Mouse (Mus musculus) liver, embryonic 14.5 days (tissue): ENCODE results near the gene Ckap4. TPM values are rescaled to one million over a fixed set of nuclear protein-coding genes. Genes with fewer than 3 reads are reported as not detected.
"Not testable (repeated sequence)": the region's sequence is repeated elsewhere in the genome, so short reads cannot be mapped to it uniquely, and the experiment has no call there.

Experiments used
- ATAC-seq: fragments of 200-750 bp; cut with Nextera tagmentation; 2 replicates; pipeline ENCODE4 v1.8.0; 2017; ENCODE audit warnings: moderate number of reproducible peaks, mild to moderate bottlenecking, moderate library complexity; ENCODE audit not compliant: insufficient read depth
- DNase-seq, 3 experiments: peaks; one replicate each; pipeline ENCODE4 v3.0.0-alpha.2; 2012 to 2013; ENCODE audit warnings: low read depth in 3 of 3, low spot score in 3 of 3
- H3K27ac ChIP-seq: fragments of 300-500 bp; sonication (generic); 2 replicates; pipeline ENCODE4 v1.5.1; 2014; ENCODE audit warnings: moderate library complexity, mild to moderate bottlenecking, control low read depth, inconsistent platforms
- H3K27me3 ChIP-seq: fragments of 300-500 bp; sonication (generic); 2 replicates; pipeline ENCODE4 v1.6.1; 2014; ENCODE audit warnings: mild to moderate bottlenecking, low read length, moderate library complexity; ENCODE audit not compliant: control insufficient read depth, insufficient read depth
- H3K36me3 ChIP-seq: fragments of 300-500 bp; sonication (generic); replicated peaks from 2 replicates; pipeline ENCODE4 v1.6.1; 2014; ENCODE audit warnings: low read depth; ENCODE audit not compliant: control insufficient read depth, insufficient read depth
- H3K4me1 ChIP-seq, 2 experiments: fragments of 200-500 bp in 1 of 2; fragments of 300-500 bp in 1 of 2; sonication (generic) in 1 of 2; replicated peaks; 2 replicates each; pipeline ENCODE4 v1.6.1; 2012 to 2014; ENCODE audit warnings: antibody characterized with exemption in 1 of 2, inconsistent platforms in 1 of 2, low read length in 1 of 2; ENCODE audit not compliant: control insufficient read depth in 2 of 2, insufficient read depth in 2 of 2
- H3K4me2 ChIP-seq: fragments of 300-500 bp; sonication (generic); 2 replicates; pipeline ENCODE4 v1.6.1; 2014; ENCODE audit warnings: low read depth, mild to moderate bottlenecking, control low read depth, moderate library complexity
- H3K4me3 ChIP-seq, 2 experiments: fragments of 200-500 bp in 1 of 2; fragments of 300-500 bp in 1 of 2; sonication (generic) in 1 of 2; 2 replicates each; pipeline ENCODE4 v1.5.1; 2012 to 2014; ENCODE audit warnings: low read depth in 2 of 2, low read length in 2 of 2, mild to moderate bottlenecking in 2 of 2, control low read depth in 1 of 2, inconsistent platforms in 1 of 2, moderate library complexity in 1 of 2; ENCODE audit not compliant: insufficient read depth in 1 of 2
- H3K9ac ChIP-seq: fragments of 300-500 bp; sonication (generic); replicated peaks from 2 replicates; pipeline ENCODE4 v1.6.1; 2014; ENCODE audit warnings: mild to moderate bottlenecking, control low read depth, moderate library complexity
- H3K9me3 ChIP-seq: fragments of 300-500 bp; sonication (generic); 2 replicates; pipeline ENCODE4 v1.6.1; 2016; ENCODE audit warnings: low read length, mixed read lengths; ENCODE audit not compliant: control insufficient read depth
- CTCF ChIP-seq: IDR thresholded peaks from 2 replicates; pipeline ENCODE4 v1.5.1; 2016; ENCODE audit warnings: antibody characterized with exemption, low read depth, control low read depth
- EP300 ChIP-seq: IDR thresholded peaks from 2 replicates; pipeline ENCODE4 v1.6.1; 2016; ENCODE audit warnings: antibody characterized with exemption, low read depth
- WGBS: fragments of 180-500 bp; shearing (Covaris S2); extraction: QIAGEN DNeasy Blood & Tissue Kit; methylation state at CpG from one replicate; pipeline ENCODE4 v1.1.7; 2014; ENCODE audit not compliant: insufficient replicate concordance; 5-methylcytosine and 5-hydroxymethylcytosine counted together
- polyA plus RNA-seq, 2 experiments: library from polyadenylated mRNA; depleted of rRNA in 1 of 2; stranded (reverse) in 1 of 2; unstranded in 1 of 2; fragments of >200 nt; fragmentation: Nextera tagmentation in 1 of 2; extraction: Ambion mirVana in 1 of 2; gene quantifications; 2 replicates each; pipeline versions ENCODE4 v1.2.1 to v1.2.3; 2012 to 2014

The Ckap4 gene
- polyA plus RNA-seq, 2 experiments, result 5.8 to 8.6 TPM

DNA sequence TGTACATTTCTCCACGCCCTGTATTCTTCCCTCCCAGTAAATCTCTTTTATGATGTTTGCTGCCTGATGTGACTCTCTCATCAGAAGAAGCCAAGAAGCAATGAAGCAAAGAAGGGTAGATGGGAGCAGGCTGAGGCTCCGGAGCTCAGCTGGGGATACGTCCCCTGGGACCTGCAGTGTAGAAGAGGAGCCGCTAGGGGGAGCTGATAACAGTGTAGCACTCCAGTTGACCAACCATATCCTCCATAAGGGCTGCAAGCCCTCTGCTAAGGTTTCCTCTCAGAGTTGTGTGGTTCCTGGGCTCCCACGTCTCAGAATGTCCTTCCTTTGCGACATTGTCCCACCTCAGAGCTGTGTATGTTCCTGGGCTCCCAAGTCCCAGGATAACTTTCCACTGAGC is 45.5 kb downstream of the Ckap4 start:
- H3K9me3 ChIP-seq, result no peaks in the 10 kb centered on the region
- WGBS, result 27% methylated on average over 6 of the region's 6 CpGs
- no peak overlapping the region for H3K27ac ChIP-seq
- H3K27me3 ChIP-seq, result no peaks in the 10 kb centered on the region
- H3K36me3 ChIP-seq, result no peaks in the 10 kb centered on the region
- no peaks in the 10 kb centered on the region; a peak in 1 of 4 replicates for H3K4me1 ChIP-seq
- no peak overlapping the region for H3K4me2 ChIP-seq
- TF ChIP-seq CTCF, result peak; percentile 89
- TF ChIP-seq EP300, result no peak
- DNase-seq, result peak; percentile 22 to 28 (median 22)
- H3K9ac ChIP-seq, result no peak overlapping the region
- no peak overlapping the region for H3K4me3 ChIP-seq
- ATAC-seq, result no peak

DNA sequence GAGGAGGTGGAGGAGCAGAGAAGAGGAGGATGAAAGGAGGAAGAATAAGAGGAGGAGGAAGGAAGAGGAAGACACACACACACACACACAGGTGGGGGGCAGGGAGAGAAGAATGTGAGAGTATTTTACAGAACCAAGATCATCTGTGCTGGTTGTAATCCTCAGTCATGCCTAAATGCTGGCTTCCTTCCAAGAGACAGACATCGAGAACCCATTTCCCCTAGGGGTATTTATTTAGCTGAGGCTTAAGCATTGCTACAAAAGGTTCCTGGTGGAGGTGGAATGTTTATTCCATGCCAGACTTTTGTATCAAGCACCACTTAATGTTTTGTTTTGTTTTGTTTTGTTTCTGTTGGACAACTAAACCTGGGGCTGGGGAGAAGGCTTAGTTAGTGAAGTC is 49.2 kb downstream of the Ckap4 start:
- Histone ChIP-seq H3K27ac (no peak overlapping the region), H3K9ac (no peak overlapping the region), H3K4me3 (no peak overlapping the region), H3K36me3 (no peaks in the 10 kb centered on the region), H3K4me1 (peaks cover 0 to 5% of the 10 kb centered on the region in 2 experiments; a peak in 1 of 4 replicates), H3K4me2 (no peak overlapping the region), H3K27me3 (no peaks in the 10 kb centered on the region), H3K9me3 (no peaks in the 10 kb centered on the region)
- no peak for TF ChIP-seq CTCF
- no peak for TF ChIP-seq EP300
- WGBS, result 43% methylated on average over 1 of the region's 1 CpGs
- no peak for DNase-seq
- no peak for ATAC-seq

DNA sequence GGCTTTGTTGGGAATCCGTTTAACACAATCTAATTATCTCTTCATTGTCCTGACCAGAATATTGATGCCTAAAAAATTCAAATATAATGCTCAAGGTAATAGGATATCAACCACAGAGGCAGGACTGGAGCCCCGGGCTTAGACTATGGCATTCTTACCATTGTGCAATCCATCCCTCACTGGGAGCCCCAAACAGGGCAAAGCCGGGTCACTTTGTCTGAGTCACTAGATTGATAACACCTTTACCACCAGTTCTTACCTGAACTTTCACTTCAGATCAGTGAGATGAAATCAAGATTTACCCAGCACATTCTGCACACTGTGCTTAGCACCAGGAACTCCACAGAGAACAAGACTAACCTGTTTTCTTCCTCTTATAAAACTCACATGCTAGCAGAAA is 50.3 kb downstream of the Ckap4 start:
- Histone ChIP-seq H3K4me2 (no peak overlapping the region), H3K36me3 (no peaks in the 10 kb centered on the region), H3K4me3 (no peak overlapping the region), H3K9me3 (no peaks in the 10 kb centered on the region), H3K4me1 (peaks cover 0 to 5% of the 10 kb centered on the region in 2 experiments; a peak in 1 of 4 replicates), H3K9ac (no peak overlapping the region), H3K27ac (no peak overlapping the region), H3K27me3 (no peaks in the 10 kb centered on the region)
- ATAC-seq (no peak), DNase-seq (no peak)
- WGBS, result 57% methylated on average over 3 of the region's 3 CpGs
- TF ChIP-seq EP300 (no peak), CTCF (no peak)

- WGBS, result 60% methylated on average over 2 of the region's 2 CpGs
- Histone ChIP-seq H3K4me2 (no peak overlapping the region), H3K4me1 (peaks cover 0 to 5% of the 10 kb centered on the region in 2 experiments; a peak in 1 of 4 replicates), H3K27ac (no peak overlapping the region), H3K36me3 (no peaks in the 10 kb centered on the region), H3K27me3 (no peaks in the 10 kb centered on the region), H3K9me3 (no peaks in the 10 kb centered on the region), H3K9ac (no peak overlapping the region), H3K4me3 (no peak overlapping the region)
- TF ChIP-seq CTCF, result no peak
- no peak for TF ChIP-seq EP300
- ATAC-seq, result no peak
- DNase-seq, result no peak
These were observed 50.8 kb downstream of the Ckap4 start for GRCm38 (mm10) chr10:84483069-84483468.

- not testable (repeated sequence) for H3K4me1 ChIP-seq, H3K36me3 ChIP-seq, H3K4me3 ChIP-seq, H3K9ac ChIP-seq, H3K9me3 ChIP-seq, H3K27ac ChIP-seq, ATAC-seq, H3K27me3 ChIP-seq, DNase-seq, H3K4me2 ChIP-seq
- 79% methylated on average over 15 of the region's 15 CpGs for WGBS
These were observed 51.4 kb downstream of the Ckap4 start for GRCm38 (mm10) chr10:84482418-84482817.

GRCm38 (mm10) chr10:84481327-84481671 is 52.6 kb downstream of the Ckap4 start:
- no peak for TF ChIP-seq CTCF
- TF ChIP-seq EP300, result no peak
- no peaks in the 10 kb centered on the region for H3K27me3 ChIP-seq
- ATAC-seq, result no peak
- H3K4me1 ChIP-seq, result peaks cover 0 to 7% of the 10 kb centered on the region in 2 experiments; a peak in 1 of 4 replicates
- WGBS, result 43% methylated on average over 5 of the region's 5 CpGs
- no peaks in the 10 kb centered on the region for H3K9me3 ChIP-seq
- H3K36me3 ChIP-seq, result no peaks in the 10 kb centered on the region
- H3K9ac ChIP-seq, result no peak overlapping the region
- H3K4me3 ChIP-seq, result no peak overlapping the region
- H3K4me2 ChIP-seq, result no peak overlapping the region
- DNase-seq, result no peak
- H3K27ac ChIP-seq, result no peak overlapping the region
